Mouse (Mus musculus) gastrocnemius, adult 2 months (tissue): ENCODE measurements around the gene Gm13124. TPM values are rescaled to one million over a fixed set of nuclear protein-coding genes. Genes with fewer than 3 reads are reported as not detected.
"Not testable (repeated sequence)": the region's sequence is repeated elsewhere in the genome, so short reads cannot be mapped to it uniquely, and the experiment has no call there.

ENCODE experiments used
- DNase-seq: peaks from one replicate; pipeline ENCODE4 v3.0.0; 2022
- H3K27ac ChIP-seq: fragments of 200-600 bp; 2 replicates; pipeline ENCODE4 v1.8.1; 2022; ENCODE audit warnings: mild to moderate bottlenecking
- H3K4me3 ChIP-seq: fragments of 200-600 bp; 2 replicates; pipeline ENCODE4 v1.8.1; 2022; ENCODE audit warnings: mild to moderate bottlenecking, moderate library complexity
- CTCF ChIP-seq: fragments of 200-600 bp; IDR thresholded peaks from 2 replicates; pipeline ENCODE4 v1.8.1; 2022; ENCODE audit warnings: antibody characterized with exemption, mild to moderate bottlenecking, moderate library complexity
- intact Hi-C: fragments of 180-260 bp; cut with DNase I; formaldehyde crosslinking; loops from one replicate; pipeline ENCODE4 v1.15.1; 2025
- long read RNA-seq, 2 experiments: library from polyadenylated mRNA; stranded (forward); transcript quantifications; one replicate each; pipeline ENCODE4 v2.0.0; 2021
- total RNA-seq, 2 experiments: library from RNA; stranded (reverse); gene quantifications; 2 replicates each; pipeline ENCODE4 v1.2.3; 2021

Gm13124 gene
- not detected for total RNA-seq
- long read RNA-seq, experiment 1: 0 reads
- long read RNA-seq, experiment 2: 0 reads

DNA sequence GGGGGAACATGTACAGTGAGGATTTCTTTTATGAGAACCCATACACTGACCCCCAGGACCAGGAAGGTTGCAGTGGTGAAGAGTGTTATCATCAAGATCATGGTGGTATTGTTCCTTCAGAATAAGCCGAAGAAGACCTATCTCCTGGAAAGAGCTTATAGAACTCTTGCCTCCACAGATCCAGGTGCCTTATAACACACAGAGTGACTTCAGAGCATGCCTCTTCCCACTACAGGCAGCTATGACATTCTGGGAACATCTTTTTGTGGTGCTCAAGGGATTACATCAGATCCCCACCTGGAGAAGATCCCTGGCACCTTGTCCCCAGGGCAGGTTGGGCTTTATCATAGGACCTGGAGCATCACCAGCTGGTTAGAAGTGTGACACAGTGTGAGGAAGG lies at the start of gene Gm13124:
TSS of gene Gm13124 (minus strand) at position 101 of the 400 bp plus-strand sequence.
- TF ChIP-seq CTCF: no peak
- no peak within 1 kb of the TSS for H3K27ac ChIP-seq
- H3K4me3 ChIP-seq: no peak within 1 kb of the TSS
- intact Hi-C loops: no loop called here
- DNase-seq: no peak

DNA sequence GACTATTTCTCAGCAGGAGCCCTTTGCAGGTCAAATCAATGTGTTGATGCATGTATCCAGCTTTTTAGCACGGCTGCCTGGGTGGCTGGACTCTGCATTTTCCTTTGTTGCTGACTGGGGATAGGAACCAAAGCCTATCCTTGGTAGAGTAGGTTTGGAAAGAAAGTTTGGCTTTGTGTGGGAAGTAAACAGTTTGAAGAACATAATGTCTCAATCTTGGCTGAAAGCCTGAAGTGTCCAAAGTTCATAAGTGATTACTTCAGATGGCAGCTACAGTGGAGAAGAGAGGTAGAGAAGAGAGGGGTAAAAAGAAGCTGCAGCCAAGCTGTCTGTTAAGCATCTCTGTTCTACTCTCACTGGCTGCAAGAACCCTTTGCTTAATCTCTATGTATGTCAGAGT lies 49.7 kb upstream of the Gm13124 start:
- TF ChIP-seq CTCF: no peak
- no peak for DNase-seq
- intact Hi-C loops: no loop called here
- H3K4me3 ChIP-seq: no peak overlapping the region
- H3K27ac ChIP-seq: no peak overlapping the region

DNA sequence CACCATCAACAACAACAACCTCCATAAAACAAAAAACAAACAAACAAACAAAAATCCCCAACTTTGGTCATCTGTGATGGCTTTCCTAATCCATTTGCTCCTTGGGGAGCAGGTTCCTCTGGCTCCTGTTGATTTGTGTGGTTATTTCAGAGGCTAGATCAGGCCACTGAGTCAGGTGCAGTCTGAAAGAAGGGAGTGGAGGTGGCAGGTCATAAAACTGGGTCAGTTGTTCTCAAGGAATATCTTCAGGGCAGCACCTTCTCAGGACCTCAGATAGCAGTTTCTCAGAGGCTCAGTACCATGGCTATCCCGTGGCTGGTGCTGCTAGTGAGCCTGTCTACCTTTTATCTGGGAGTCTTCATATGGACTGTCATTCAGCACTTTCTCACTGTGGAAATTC lies 48.5 kb upstream of the Gm13124 start, which contains the start of gene Aadacl4:
TSS of gene Aadacl4 (plus strand) at position 301 of the 400 bp plus-strand sequence.
- H3K4me3 ChIP-seq: no peak within 1 kb of the TSS
- intact Hi-C loops: no loop called here
- H3K27ac ChIP-seq: no peak within 1 kb of the TSS
- no peak for TF ChIP-seq CTCF
- no peak for DNase-seq

DNA sequence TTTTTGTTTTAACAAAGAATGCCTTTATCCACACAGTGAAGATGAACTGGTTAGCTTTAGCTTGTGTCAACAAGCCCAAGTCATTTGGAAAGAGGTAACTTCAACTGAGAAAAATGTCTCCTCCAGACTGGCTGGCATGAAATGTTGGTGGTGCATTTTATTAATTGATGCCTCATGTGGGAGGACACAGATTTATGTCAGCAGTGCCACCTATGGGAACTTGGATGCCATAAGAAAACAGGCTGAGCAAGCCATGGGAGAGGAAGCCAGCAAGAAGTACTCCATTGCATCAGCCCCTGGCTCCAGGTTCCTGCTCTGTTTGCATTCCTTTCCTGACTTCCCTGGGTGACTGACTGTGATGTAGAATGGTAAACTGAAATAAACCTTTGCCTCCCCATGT lies 27.9 kb upstream of the Gm13124 start:
- intact Hi-C loops: no loop called here
- no peak overlapping the region for H3K4me3 ChIP-seq

DNA sequence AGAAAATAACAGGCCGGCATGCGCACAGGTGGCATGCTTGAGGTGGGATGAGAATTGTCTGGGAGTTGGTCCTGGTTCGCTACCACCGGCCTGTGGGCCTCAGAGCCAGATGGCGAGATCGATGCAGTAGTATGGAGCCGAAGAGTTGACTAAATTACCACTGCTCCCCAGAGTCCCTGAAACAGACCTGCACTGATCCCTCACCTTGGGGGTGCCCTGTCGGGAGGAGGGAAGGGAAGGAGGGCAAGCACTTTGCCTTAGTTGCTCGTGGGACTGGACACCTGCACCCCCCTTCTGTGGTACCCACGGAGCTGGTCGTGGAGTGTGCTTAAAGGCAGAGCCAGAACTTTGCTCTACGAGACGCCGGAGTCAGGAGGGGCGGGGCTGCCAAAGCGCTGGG lies 21.3 kb upstream of the Gm13124 start:
- DNase-seq, H3K27ac ChIP-seq, H3K4me3 ChIP-seq, intact Hi-C loops: not testable (repeated sequence)

More for the DNA sequence above, 27.9 kb upstream of the Gm13124 start:
- H3K27ac ChIP-seq: no peak overlapping the region
- no peak for DNase-seq
- no peak for TF ChIP-seq CTCF

DNA sequence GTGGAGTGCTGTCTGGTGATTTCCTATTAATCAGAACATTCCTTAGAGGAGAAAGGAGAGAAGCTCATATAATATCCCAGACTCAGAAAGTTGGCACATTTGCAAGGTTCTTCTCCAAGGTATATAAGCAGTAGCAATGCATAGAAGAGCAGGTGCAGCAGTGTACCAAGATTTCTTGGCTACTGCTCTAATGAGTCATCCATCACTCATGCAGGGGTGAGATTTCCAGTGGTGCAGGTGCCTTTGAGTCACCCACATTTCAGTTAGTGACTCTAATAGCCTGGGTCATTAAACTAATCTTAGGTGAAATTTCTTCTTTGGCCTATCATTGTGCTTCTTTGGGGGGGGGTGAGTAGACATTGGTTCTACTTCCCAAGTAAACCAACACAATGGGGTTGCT lies 2.8 kb upstream of the Gm13124 start:
- no peak overlapping the region for H3K4me3 ChIP-seq
- TF ChIP-seq CTCF: no peak
- DNase-seq: no peak
- intact Hi-C loops: no loop called here
- H3K27ac ChIP-seq: no peak overlapping the region

DNA sequence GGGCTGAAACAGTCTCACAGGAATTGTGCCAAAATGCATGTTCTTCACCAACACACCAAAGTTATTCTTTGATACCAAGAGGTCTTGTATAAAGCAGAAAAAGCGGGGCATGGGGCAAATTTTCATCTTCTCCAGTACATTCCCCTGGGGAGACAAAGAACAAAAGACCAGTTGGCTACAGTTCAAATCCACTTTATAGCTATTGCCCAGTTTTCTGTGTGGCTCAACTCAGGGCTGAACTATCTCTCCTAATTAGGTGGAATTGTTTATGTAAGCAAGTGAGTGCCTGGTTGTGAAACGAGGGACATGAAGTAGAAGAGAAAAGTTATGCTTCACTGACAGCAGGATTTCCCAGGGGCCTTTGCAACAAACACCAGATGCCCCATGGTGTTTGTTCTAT lies 3.7 kb downstream of the Gm13124 start:
- Histone ChIP-seq H3K4me3 (no peak overlapping the region), H3K27ac (no peak overlapping the region)
- no peak for DNase-seq
- no peak for TF ChIP-seq CTCF
- intact Hi-C loops: no loop called here

DNA sequence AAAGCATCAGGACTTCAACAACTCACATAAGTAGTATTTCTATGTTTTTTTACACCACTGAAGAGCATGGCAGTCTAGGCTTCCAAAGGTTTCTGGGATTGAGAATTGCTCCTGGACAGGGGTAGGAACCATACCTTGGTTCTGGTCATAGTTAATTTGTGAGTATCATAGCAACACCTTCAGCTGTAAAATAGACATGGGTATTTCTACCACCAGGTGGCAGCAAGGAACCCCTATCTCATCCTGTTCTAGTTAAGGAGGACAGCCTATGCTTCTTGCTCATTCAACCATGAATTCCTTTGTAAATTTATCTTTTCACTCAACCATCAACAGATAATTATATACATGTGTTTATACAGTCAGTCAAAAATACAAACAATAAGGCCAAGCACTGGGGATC lies 5.1 kb downstream of the Gm13124 start:
- TF ChIP-seq CTCF: peak; percentile 31; the same call in 1 of the 2 replicates
- Histone ChIP-seq H3K4me3 (no peak overlapping the region), H3K27ac (no peak overlapping the region)
- DNase-seq: no peak
- intact Hi-C loops: no loop called here

DNA sequence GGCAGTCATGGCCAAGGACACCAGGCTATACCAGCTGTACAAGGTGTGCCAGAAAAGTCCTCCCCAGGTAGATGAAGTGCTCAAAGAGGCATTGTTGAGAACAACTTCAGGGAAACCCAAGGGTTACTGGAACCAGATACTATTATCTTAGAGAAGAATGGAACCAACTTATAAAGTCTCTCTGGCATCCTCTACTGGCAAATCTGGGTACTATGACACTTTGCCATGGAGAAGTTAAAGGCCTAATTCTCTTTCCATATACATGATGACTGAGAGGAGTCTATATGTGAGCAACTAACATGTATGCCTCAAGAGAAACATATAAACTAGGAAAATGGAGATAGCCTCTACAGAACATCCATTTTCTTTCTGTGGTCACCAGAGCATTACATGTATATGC lies 13.8 kb downstream of the Gm13124 start:
- TF ChIP-seq CTCF: no peak
- Histone ChIP-seq H3K27ac (no peak overlapping the region), H3K4me3 (no peak overlapping the region)
- intact Hi-C loops: no loop called here
- DNase-seq: no peak

DNA sequence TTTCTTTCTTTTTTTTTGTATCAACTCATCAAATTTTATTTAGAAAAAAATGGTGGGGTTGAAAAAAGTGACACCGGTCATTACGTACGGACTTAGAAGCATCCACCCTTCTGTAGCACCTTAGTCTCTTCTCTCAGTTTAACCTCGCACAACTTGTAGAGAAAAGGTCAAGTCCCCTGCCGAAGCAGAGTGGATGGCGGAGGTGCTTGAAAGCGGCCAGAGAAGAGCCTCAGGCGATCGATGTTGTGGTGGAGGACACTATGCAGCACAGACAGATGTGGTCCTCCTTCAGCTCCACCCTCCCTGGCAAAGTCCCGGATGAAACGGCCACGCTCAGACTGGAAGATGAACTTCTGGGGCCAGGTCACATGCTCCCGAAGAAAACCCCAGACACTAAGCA lies 19.6 kb downstream of the Gm13124 start:
- intact Hi-C loops, H3K27ac ChIP-seq: not testable (repeated sequence)

DNA sequence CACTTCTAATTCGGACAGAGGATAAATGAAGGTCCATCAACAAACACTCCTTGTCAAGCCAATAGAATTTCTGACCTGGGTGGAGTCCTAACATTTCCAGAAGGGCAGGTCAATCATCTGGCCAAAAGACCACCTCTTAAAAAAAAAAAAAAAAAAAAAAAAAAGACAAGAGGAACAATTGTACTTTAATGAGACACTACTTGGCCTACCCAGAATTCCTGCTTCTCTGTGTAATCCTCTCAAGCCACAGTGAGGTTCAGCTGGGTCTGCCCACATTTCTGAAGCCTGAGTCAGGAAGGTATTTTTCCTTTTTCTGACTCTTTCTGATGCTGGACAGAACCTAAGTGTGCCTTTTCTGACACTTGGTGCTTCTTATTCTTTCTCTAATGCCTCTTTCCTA lies 20.2 kb downstream of the Gm13124 start:
- intact Hi-C loops: no loop called here
- Histone ChIP-seq H3K4me3 (no peak overlapping the region), H3K27ac (no peak overlapping the region)
- no peak for DNase-seq
- no peak for TF ChIP-seq CTCF

More for the DNA sequence above, 19.6 kb downstream of the Gm13124 start:
- H3K4me3 ChIP-seq, DNase-seq: not testable (repeated sequence)

DNA sequence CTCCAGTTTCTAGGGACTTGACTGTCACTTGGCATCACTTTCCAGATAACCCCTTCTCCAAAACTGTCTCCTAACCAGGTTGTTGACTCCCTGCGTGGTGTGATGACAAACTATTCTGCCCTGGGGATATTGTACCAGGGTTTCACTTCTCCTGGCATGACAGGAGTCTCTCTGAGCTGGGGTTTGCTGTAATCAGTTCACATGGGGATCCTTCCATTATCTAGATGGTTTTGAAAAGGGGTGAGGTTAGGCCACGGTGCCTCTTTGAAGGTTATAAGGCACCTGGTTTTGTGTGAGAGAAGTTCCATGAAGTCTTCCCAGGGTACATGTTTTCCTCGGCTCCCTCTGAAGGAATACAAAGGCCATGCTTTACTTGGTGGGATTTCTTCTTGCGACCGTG lies 45.4 kb downstream of the Gm13124 start, which contains the start of gene 9430007A20Rik:
TSS of gene 9430007A20Rik (plus strand) at position 301 of the 400 bp plus-strand sequence.
- Histone ChIP-seq H3K4me3 (no peak within 1 kb of the TSS), H3K27ac (no peak within 1 kb of the TSS)
- no peak for TF ChIP-seq CTCF
- no peak for DNase-seq
- intact Hi-C loops: no loop called here

DNA sequence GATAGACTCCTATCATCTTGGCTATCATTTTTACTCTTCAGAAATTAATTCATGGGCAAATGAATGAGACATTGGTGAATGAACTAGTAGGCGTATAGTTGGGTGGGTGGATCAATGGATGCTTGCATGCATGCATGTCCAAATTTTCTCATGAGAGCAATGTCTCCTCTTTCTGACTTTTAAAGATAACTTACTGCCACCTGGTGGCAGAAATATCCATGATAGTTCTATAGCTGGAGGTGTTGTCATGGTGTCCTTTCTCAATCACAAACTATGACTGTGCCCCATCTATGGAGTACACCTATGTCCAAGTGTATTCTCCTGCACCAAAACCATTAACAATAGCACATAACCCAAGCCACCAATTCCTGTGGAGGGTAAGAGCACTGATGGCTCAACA lies 58.4 kb downstream of the Gm13124 start:
- DNase-seq: no peak
- Histone ChIP-seq H3K4me3 (no peak overlapping the region), H3K27ac (no peak overlapping the region)
- no peak for TF ChIP-seq CTCF
- intact Hi-C loops: no loop called here

Other genes starting within 250 kb of the Gm13124 start
- gene Gm13128, start 234.9 kb downstream of the Gm13124 start, total RNA-seq: not detected
- gene Gm13119, start 207.2 kb downstream of the Gm13124 start, total RNA-seq: not detected
- gene Pramef20, start 187.2 kb downstream of the Gm13124 start, total RNA-seq: not detected
- not detected for gene Pramef12, start 156.7 kb downstream of the Gm13124 start, total RNA-seq
- not detected for gene 1700012P22Rik, start 126.4 kb downstream of the Gm13124 start, total RNA-seq
- gene Gm9944, start 111.8 kb downstream of the Gm13124 start, total RNA-seq: not detected
- gene Aadacl3, start 101.4 kb downstream of the Gm13124 start, total RNA-seq: not detected
- not detected for gene 9430007A20Rik, start 45.3 kb downstream of the Gm13124 start, total RNA-seq
- gene Aadacl4, start 48.6 kb upstream of the Gm13124 start, total RNA-seq: not detected
- gene Gm436, start 121.2 kb upstream of the Gm13124 start, total RNA-seq: not detected
- gene Gm13178, start 156.3 kb upstream of the Gm13124 start, total RNA-seq: not detected
- not detected for gene Gm438, start 221.4 kb upstream of the Gm13124 start, total RNA-seq